Mouse (Mus musculus): ENCODE results near the gene Vamp1. TPM values are rescaled to one million over a fixed set of nuclear protein-coding genes. Genes with fewer than 3 reads are reported as not detected.

The Vamp1 gene
- total and polyA plus RNA-seq, 3 experiments, result 1.5 to 5.5 TPM; not detected in 1

DNA sequence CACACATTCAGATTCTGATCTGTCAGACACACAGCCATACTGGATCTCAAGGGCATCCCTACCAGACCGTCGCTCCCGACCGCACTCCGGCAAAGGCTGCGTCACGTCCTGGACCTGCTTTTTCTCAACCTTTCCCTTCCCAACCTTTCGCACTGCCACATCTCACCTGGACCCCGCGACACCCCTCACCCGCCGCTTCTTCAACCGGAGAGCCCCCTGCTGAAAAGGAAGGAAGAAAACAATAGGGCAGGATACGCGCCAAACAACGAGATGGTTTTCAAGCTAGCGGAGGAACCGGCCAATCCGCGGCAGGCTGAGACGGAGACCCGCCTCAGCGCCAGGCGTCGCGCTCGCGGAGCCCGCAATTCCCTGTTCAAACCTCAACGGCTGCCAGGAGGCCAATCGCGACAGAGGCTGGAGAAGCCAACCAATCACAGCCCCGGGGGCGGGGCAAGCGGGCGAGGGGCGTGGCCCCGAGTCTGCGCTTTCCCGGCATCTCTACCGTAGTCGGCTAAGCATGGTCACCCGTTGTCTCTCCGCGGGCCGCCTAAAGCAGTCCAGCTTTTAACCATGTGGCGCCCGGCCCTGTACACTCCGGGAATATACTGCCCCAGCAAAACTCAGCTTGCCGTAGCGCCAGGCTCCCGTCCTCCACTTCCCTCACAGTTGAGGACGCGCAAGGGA is 23.9 kb upstream of the Vamp1 start, which contains the start of the genes Ncapd2 and Mrpl51:
Ncapd2 (minus strand) TSS at position 370 of the 684 bp plus-strand sequence.
Mrpl51 (plus strand) TSS at position 470 of the 684 bp plus-strand sequence.
- peak; percentile 99 for DNase-seq (ENCODE audit: low read depth, low spot score)
- Histone ChIP-seq H3K9me3 (replicated peaks; ENCODE audit: insufficient read depth, low read length) (no peaks in the 10 kb centered on the region), H3K79me2 (ENCODE audit: control insufficient read depth, insufficient read depth, low read length, poor library complexity) (peaks cover 36% of the 10 kb centered on the region), H3K4me1 (ENCODE audit: control insufficient read depth in 1 of 2, insufficient read depth in 2 of 2, low read length in 2 of 2) (peaks cover 3 to 11% of the 10 kb centered on the region in 2 experiments; a peak in 3 of 4 replicates), H3K27ac (ENCODE audit: control insufficient read depth, low read depth, low read length) (peak within 1 kb of the TSS; percentile 100), H3K27me3 (ENCODE audit: control insufficient read depth in 1 of 2, insufficient read depth in 2 of 2, low read length in 2 of 2) (no peaks in the 10 kb centered on the region), H3K4me3 (ENCODE audit: control insufficient read depth in 1 of 2, insufficient read depth in 1 of 2, low read depth in 2 of 2, low read length in 2 of 2) (peak within 1 kb of the TSS; percentile 89 to 90), H3K36me3 (ENCODE audit: control insufficient read depth in 1 of 2, insufficient read depth in 2 of 2, low read length in 2 of 2) (peaks cover 19% of the 10 kb centered on the region in 2 experiments), H3K9ac (ENCODE audit: control insufficient read depth, low read depth, low read length, poor library complexity, severe bottlenecking) (peak within 1 kb of the TSS; percentile 99)
- peak; percentile 41 for TF ChIP-seq TBP (IDR thresholded peaks at IDR 0.05; ENCODE audit: low read depth, low read length)
- TF ChIP-seq MYC (IDR thresholded peaks at IDR 0.05; ENCODE audit: low read depth, low read length), result peak; percentile 93
- peak; percentile 68 for TF ChIP-seq NRF1 (IDR thresholded peaks at IDR 0.05; ENCODE audit: insufficient read depth, low read depth, low read length, poor library complexity, severe bottlenecking)
- no peak for TF ChIP-seq GATA1 (IDR thresholded peaks at IDR 0.05; ENCODE audit: low read depth, low read length)
- peak; percentile 31 for TF ChIP-seq KAT2A (conservative IDR thresholded peaks at IDR 0.05; ENCODE audit: low read depth, low read length)
- 0 out of 2 replicates have a peak, but pooled peaks have one; percentile 15 for TF ChIP-seq CHD2 (IDR thresholded peaks at IDR 0.05; ENCODE audit: low read length)
- no peak for TF ChIP-seq ZC3H11A (IDR thresholded peaks at IDR 0.05; ENCODE audit: low read depth, low read length)
- TF ChIP-seq ZKSCAN1 (IDR thresholded peaks at IDR 0.05; ENCODE audit: low read depth, low read length), result no peak
- peak; percentile 87 for TF ChIP-seq NELFE (IDR thresholded peaks at IDR 0.05; ENCODE audit: low read depth, low read length)
- TF ChIP-seq ZMIZ1 (IDR thresholded peaks at IDR 0.05; ENCODE audit: low read depth, low read length), result peak; percentile 82
- peak; percentile 66; the same call in 1 of the 2 replicates for TF ChIP-seq SIN3A (IDR thresholded peaks at IDR 0.05; ENCODE audit: low read length)
- no peak for TF ChIP-seq RAD21 (IDR thresholded peaks at IDR 0.05; ENCODE audit: low read depth, low read length)
- peak; percentile 82; the same call in 1 of the 2 replicates for TF ChIP-seq POLR2AphosphoS2 (IDR thresholded peaks at IDR 0.05; ENCODE audit: low read length)
- no peak for TF ChIP-seq SMC3 (IDR thresholded peaks at IDR 0.05; ENCODE audit: low read depth, low read length)
- TF ChIP-seq ELF1 (IDR thresholded peaks at IDR 0.05; ENCODE audit: low read depth, low read length), result 0 out of 2 replicates have a peak, but pooled peaks have one; percentile 29
- peak; percentile 18; the same call in 1 of the 2 replicates for TF ChIP-seq USF1 (IDR thresholded peaks at IDR 0.05; ENCODE audit: low read depth, low read length)
- TF ChIP-seq MXI1 (IDR thresholded peaks at IDR 0.05; ENCODE audit: low read depth, low read length), result peak; percentile 88
- TF ChIP-seq MAX (IDR thresholded peaks at IDR 0.05; ENCODE audit: low read length), result peak; percentile 79
- peak; percentile 90 to 92 for TF ChIP-seq POLR2A (IDR thresholded peaks at IDR 0.05; ENCODE audit: control insufficient read depth in 1 of 2, insufficient read depth in 1 of 2, low read depth in 1 of 2, low read length in 2 of 2, poor library complexity in 1 of 2)
- peak; percentile 57; the same call in 1 of the 2 replicates for TF ChIP-seq E2F4 (IDR thresholded peaks at IDR 0.05; ENCODE audit: borderline replicate concordance, low read depth, low read length)
- TF ChIP-seq ETS1 (IDR thresholded peaks at IDR 0.05; ENCODE audit: low read depth, low read length), result peak; percentile 23; the same call in 1 of the 2 replicates
